Mouse (Mus musculus) CH12.LX (cell line): Measurements from ENCODE around the gene Gm11939. TPM values are rescaled to one million over a fixed set of nuclear protein-coding genes. Genes with fewer than 3 reads are reported as not detected.

Source experiments
- DNase-seq: peaks from one replicate; pipeline ENCODE4 v3.0.0-alpha.2; 2013; ENCODE audit errors: extremely low read depth
- H3K27ac ChIP-seq: 2 replicates; pipeline ENCODE4 v1.5.1; 2012; ENCODE audit warnings: low read depth, mild to moderate bottlenecking, control low read depth, moderate library complexity; ENCODE audit not compliant: insufficient read depth
- H3K27me3 ChIP-seq: replicated peaks from 2 replicates; pipeline ENCODE3; 2012; ENCODE audit warnings: inconsistent platforms
- H3K36me3 ChIP-seq, 2 experiments: replicated peaks in 1 of 2; 2 replicates each; pipeline versions ENCODE3 to v1.6.1; 2012; ENCODE audit warnings: inconsistent platforms in 1 of 2, low read length in 1 of 2, mild to moderate bottlenecking in 1 of 2, mixed read lengths in 1 of 2, moderate library complexity in 1 of 2; ENCODE audit not compliant: control insufficient read depth in 1 of 2, insufficient read depth in 1 of 2
- H3K4me1 ChIP-seq, 2 experiments: 2 replicates each; pipeline ENCODE4 v1.6.1; 2012; ENCODE audit warnings: inconsistent platforms in 1 of 2, moderate library complexity in 1 of 2; ENCODE audit not compliant: insufficient read depth in 2 of 2, control insufficient read depth in 1 of 2
- H3K4me2 ChIP-seq: 2 replicates; pipeline ENCODE4 v1.6.1; 2012; ENCODE audit warnings: low read depth, mild to moderate bottlenecking, control low read depth; ENCODE audit not compliant: poor library complexity, insufficient read depth, severe bottlenecking
- H3K4me3 ChIP-seq, 3 experiments: fragments of 150-350 bp in 1 of 3; sonication (generic) in 1 of 3; replicated peaks in 1 of 3; 2 replicates each; pipeline versions ENCODE3 to v1.5.1; 2011 to 2012; ENCODE audit warnings: low read depth in 2 of 3, low read length in 2 of 3, mild to moderate bottlenecking in 2 of 3, moderate library complexity in 2 of 3, control low read depth in 1 of 3, improper control_type of control experiment in 1 of 3, inconsistent platforms in 1 of 3, mixed read lengths in 1 of 3; ENCODE audit not compliant: poor library complexity in 1 of 3
- H3K79me2 ChIP-seq: replicated peaks from 2 replicates; pipeline ENCODE4 v1.6.1; 2012; ENCODE audit warnings: mild to moderate bottlenecking, moderate library complexity; ENCODE audit not compliant: control insufficient read depth, poor library complexity, insufficient read depth, severe bottlenecking; ENCODE audit errors: extremely low read depth
- H3K9ac ChIP-seq: 2 replicates; pipeline ENCODE4 v1.6.1; 2012; ENCODE audit warnings: low read depth, mild to moderate bottlenecking, control low read depth, moderate library complexity; ENCODE audit not compliant: insufficient read depth
- H3K9me3 ChIP-seq: replicated peaks from 2 replicates; pipeline ENCODE3; 2012; ENCODE audit warnings: low read length, inconsistent platforms, mixed read lengths
- BHLHE40 ChIP-seq: IDR thresholded peaks from 2 replicates; pipeline ENCODE4 v1.6.1; 2011; ENCODE audit warnings: mild to moderate bottlenecking, low read depth, low read length, improper control_type of control experiment
- CHD1 ChIP-seq: IDR thresholded peaks from 2 replicates; pipeline ENCODE4 v1.6.1; 2012; ENCODE audit warnings: low read depth, low read length, improper control_type of control experiment, inconsistent platforms
- CTCF ChIP-seq, 2 experiments: IDR thresholded peaks in 1 of 2; conservative IDR thresholded peaks in 1 of 2; 2 replicates each; pipeline ENCODE4 v1.5.1; 2011 to 2012; ENCODE audit warnings: low read depth in 2 of 2, low read length in 2 of 2, improper control_type of control experiment in 1 of 2, inconsistent platforms in 1 of 2, mild to moderate bottlenecking in 1 of 2, moderate library complexity in 1 of 2
- ELF1 ChIP-seq: IDR thresholded peaks from 2 replicates; pipeline ENCODE4 v1.6.1; 2014; ENCODE audit warnings: low read depth, mild to moderate bottlenecking, inconsistent platforms, low read length, improper control_type of control experiment
- GABPA ChIP-seq: IDR thresholded peaks from 2 replicates; pipeline ENCODE4 v1.6.1; 2012; ENCODE audit warnings: low read depth, low read length, improper control_type of control experiment, inconsistent platforms; ENCODE audit not compliant: insufficient replicate concordance
- HCFC1 ChIP-seq: IDR thresholded peaks from 2 replicates; pipeline ENCODE4 v1.6.1; 2012; ENCODE audit warnings: low read depth, mild to moderate bottlenecking, inconsistent platforms, low read length, improper control_type of control experiment
- IRF4 ChIP-seq: IDR thresholded peaks from 2 replicates; pipeline ENCODE4 v1.6.1; 2014; ENCODE audit warnings: low read depth, mild to moderate bottlenecking, inconsistent platforms, low read length, improper control_type of control experiment
- MAFK ChIP-seq: IDR thresholded peaks from 2 replicates; pipeline ENCODE4 v1.6.1; 2011; ENCODE audit warnings: low read length, improper control_type of control experiment; ENCODE audit not compliant: insufficient replicate concordance
- MEF2A ChIP-seq: IDR thresholded peaks from 2 replicates; pipeline ENCODE4 v1.6.1; 2014; ENCODE audit warnings: low read depth, mild to moderate bottlenecking, inconsistent platforms, low read length, improper control_type of control experiment, borderline replicate concordance
- MYC ChIP-seq: IDR thresholded peaks from 2 replicates; pipeline ENCODE4 v1.6.1; 2011; ENCODE audit warnings: low read depth, mild to moderate bottlenecking, improper control_type of control experiment, low read length
- NELFE ChIP-seq: IDR thresholded peaks from 2 replicates; pipeline ENCODE4 v1.6.1; 2011; ENCODE audit warnings: low read depth, low read length, improper control_type of control experiment
- NRF1 ChIP-seq: IDR thresholded peaks from 2 replicates; pipeline ENCODE4 v1.6.1; 2014; ENCODE audit warnings: low read depth, mild to moderate bottlenecking, inconsistent platforms, low read length, improper control_type of control experiment, moderate library complexity
- RAD21 ChIP-seq: IDR thresholded peaks from 2 replicates; pipeline ENCODE4 v1.6.1; 2011; ENCODE audit warnings: low read depth, mild to moderate bottlenecking, low read length, improper control_type of control experiment, moderate library complexity
- SIN3A ChIP-seq: IDR thresholded peaks from 2 replicates; pipeline ENCODE4 v1.6.1; 2012; ENCODE audit warnings: low read length, improper control_type of control experiment, inconsistent platforms
- SMC3 ChIP-seq: IDR thresholded peaks from 2 replicates; pipeline ENCODE4 v1.6.1; 2011; ENCODE audit warnings: low read depth, low read length, improper control_type of control experiment
- TBP ChIP-seq: conservative IDR thresholded peaks from 2 replicates; pipeline ENCODE4 v1.6.1; 2011; ENCODE audit warnings: low read depth, low read length, improper control_type of control experiment
- TCF12 ChIP-seq: IDR thresholded peaks from 2 replicates; pipeline ENCODE4 v1.6.1; 2014; ENCODE audit warnings: low read depth, mild to moderate bottlenecking, inconsistent platforms, low read length, improper control_type of control experiment
- ZC3H11A ChIP-seq: IDR thresholded peaks from 2 replicates; pipeline ENCODE4 v1.6.1; 2012; ENCODE audit warnings: low read depth, mild to moderate bottlenecking, inconsistent platforms, low read length, improper control_type of control experiment
- ZNF384 ChIP-seq: IDR thresholded peaks from 2 replicates; pipeline ENCODE4 v1.6.1; 2012; ENCODE audit warnings: low read depth, low read length, improper control_type of control experiment, inconsistent platforms
- dilution Hi-C: fragments of 300-500 bp; cut with MboI; formaldehyde crosslinking; loops from 2 replicates; pipeline ENCODE4 v1.14.3; 2020; ENCODE audit warnings: low sequenced_read_pairs; ENCODE audit not compliant: extremely low pct_unique_long_range_greater_than_20kb, extremely low pct_ligation_motif_present
- in situ Hi-C: fragments of 300-500 bp; cut with MboI; formaldehyde crosslinking; loops from 3 replicates; pipeline ENCODE4 v1.14.3; 2019; ENCODE audit warnings: low sequenced_read_pairs, low pct_ligation_motif_present, low pct_unique_long_range_greater_than_20kb, mixed read lengths
- polyA plus RNA-seq: library from polyadenylated mRNA; unstranded; fragments of >175 nt; gene quantifications from 2 replicates; pipeline ENCODE4 v1.2.1, GENCODE M21; 2012; ENCODE audit warnings: low read depth; ENCODE audit not compliant: insufficient read length
- total RNA-seq, 2 experiments: library from RNA; depleted of rRNA; stranded (reverse); fragments of 300-350 nt in 1 of 2; fragments of >200 nt in 1 of 2; gene quantifications; 2 replicates each; pipeline ENCODE4 v1.2.3; 2012 to 2014

The Gm11939 gene
- total and polyA plus RNA-seq, 3 experiments: not detected

- in situ Hi-C loops: no loop called here
- Histone ChIP-seq H3K27ac (no peak overlapping the region), H3K4me3 (peak overlapping the region in 2 of 3 experiments; percentile 1 to 29), H3K4me1 (peaks cover 3% of the 10 kb centered on the region in 2 experiments; a peak in 2 of 4 replicates), H3K27me3 (peaks cover 67% of the 10 kb centered on the region), H3K36me3 (no peaks in the 10 kb centered on the region), H3K79me2 (no peaks in the 10 kb centered on the region), H3K4me2 (peak overlapping the region; percentile 41), H3K9me3 (no peaks in the 10 kb centered on the region), H3K9ac (no peak overlapping the region; the same call in 1 of the 2 replicates)
- dilution Hi-C loops: no loop called here
- DNase-seq: peak; percentile 85
- TF ChIP-seq IRF4 (peak; percentile 77), RAD21 (peak; percentile 89), GABPA (no peak), BHLHE40 (peak; percentile 41; the same call in 1 of the 2 replicates), MAFK (peak; percentile 57; the same call in 1 of the 2 replicates), TCF12 (no peak), TBP (no peak), NRF1 (0 out of 2 replicates have a peak, but pooled peaks have one; percentile 30), ZC3H11A (peak; percentile 53; the same call in 1 of the 2 replicates), CTCF (conservative IDR thresholded peaks at IDR 0.05 in 1 of 2, IDR thresholded peaks at IDR 0.05 in 1 of 2; ENCODE audit: low read depth in 2 of 2, low read length in 2 of 2) (peak; percentile 97 to 98), ELF1 (peak; percentile 55; the same call in 1 of the 2 replicates), NELFE (peak; percentile 50; the same call in 1 of the 2 replicates), SIN3A (0 out of 2 replicates have a peak, but pooled peaks have one; percentile 3), MEF2A (0 out of 2 replicates have a peak, but pooled peaks have one; percentile 57), CHD1 (no peak), ZNF384 (peak; percentile 81), HCFC1 (peak; percentile 30; the same call in 1 of the 2 replicates), SMC3 (peak; percentile 97), MYC (peak; percentile 52; the same call in 1 of the 2 replicates)
Measured at GRCm38 (mm10) chr11:99574106-99574505, 14.8 kb upstream of the Gm11939 start.

DNA sequence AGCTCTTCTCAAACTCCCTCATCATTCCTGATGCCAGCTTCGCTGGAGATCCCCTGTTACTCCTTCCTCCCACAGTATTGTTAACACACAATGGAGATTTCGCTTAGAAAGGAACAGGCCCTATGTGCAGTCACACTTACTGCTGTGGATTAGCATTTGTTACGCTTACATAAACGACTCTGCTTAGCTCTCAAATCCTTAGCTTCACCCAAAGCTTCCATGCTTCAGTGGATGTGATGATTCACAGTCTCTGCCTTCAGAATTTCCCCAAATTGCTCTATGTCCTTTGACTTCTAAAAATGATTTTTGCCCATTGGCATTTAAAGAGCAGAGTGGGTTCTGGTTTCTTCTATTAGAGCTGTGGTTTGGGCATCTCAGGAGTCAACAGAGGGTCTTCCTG, 13.9 kb upstream of the Gm11939 start:
- no peaks in the 10 kb centered on the region for H3K9me3 ChIP-seq
- H3K4me2 ChIP-seq: no peak overlapping the region
- no peak for TF ChIP-seq MEF2A
- H3K36me3 ChIP-seq: no peaks in the 10 kb centered on the region
- no peak overlapping the region for H3K9ac ChIP-seq
- no peak overlapping the region for H3K4me3 ChIP-seq
- DNase-seq: no peak
- H3K27ac ChIP-seq: no peak overlapping the region
- dilution Hi-C loops: no loop called here
- H3K27me3 ChIP-seq: peaks cover 62% of the 10 kb centered on the region
- no peaks in the 10 kb centered on the region for H3K79me2 ChIP-seq
- H3K4me1 ChIP-seq: peaks cover 3% of the 10 kb centered on the region in 2 experiments; a peak in 2 of 4 replicates
- in situ Hi-C loops: no loop called here
